Mouse (Mus musculus): ENCODE data around the gene Pgs1. TPM values are rescaled to one million over a fixed set of nuclear protein-coding genes. Genes with fewer than 3 reads are reported as not detected.

Gene Pgs1
- polyA plus RNA-seq, 1 experiment from 2014 or later = 43.1 TPM

- DNase-seq (ENCODE audit: low spot score) (peak; percentile 22), ATAC-seq (no peak)
Observed at GRCm38 (mm10) chr11:118058872-118059271, 72.8 kb downstream of the Pgs1 start.

DNA sequence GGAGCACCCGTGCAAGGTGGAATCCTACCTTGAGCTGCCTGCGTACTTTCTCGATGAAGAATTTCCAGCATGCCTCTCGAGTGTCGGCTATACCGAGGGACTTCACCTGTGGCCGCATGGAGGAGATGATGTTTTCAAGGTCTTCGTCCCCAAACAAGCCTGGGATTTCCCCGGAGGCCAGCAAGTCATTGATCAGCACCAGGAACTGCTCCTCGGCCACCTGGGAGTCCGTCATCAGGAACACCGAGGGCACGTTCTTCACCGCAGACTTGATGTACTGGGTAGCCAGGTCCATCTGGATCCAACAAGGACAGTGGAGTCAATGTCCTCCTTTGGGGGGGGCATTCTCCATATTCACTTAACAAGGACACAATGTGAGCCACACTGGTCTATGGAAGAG, 73.9 kb downstream of the Pgs1 start:
- Histone ChIP-seq H3K27me3 (replicated peaks; ENCODE audit: control insufficient read depth, insufficient read depth, low read length) (no peaks in the 10 kb centered on the region), H3K9me3 (replicated peaks; ENCODE audit: control insufficient read depth, low read length) (no peaks in the 10 kb centered on the region), H3K4me3 (ENCODE audit: low read depth, low read length) (no peak overlapping the region), H3K27ac (ENCODE audit: low read depth, low read length) (no peak overlapping the region), H3K4me2 (ENCODE audit: low read length) (no peak overlapping the region), H3K36me3 (ENCODE audit: control insufficient read depth, insufficient read depth, low read length) (no peaks in the 10 kb centered on the region), H3K4me1 (ENCODE audit: control insufficient read depth, insufficient read depth, low read length) (no peaks in the 10 kb centered on the region), H3K9ac (ENCODE audit: low read length) (no peak overlapping the region)
- ATAC-seq (no peak), DNase-seq (ENCODE audit: low spot score) (no peak)
- 89% methylated on average over 14 of the region's 14 CpGs for WGBS

More at GRCm38 (mm10) chr11:118058872-118059271, 72.8 kb downstream of the Pgs1 start:
- Histone ChIP-seq H3K4me1 (ENCODE audit: control insufficient read depth, insufficient read depth, low read length) (no peaks in the 10 kb centered on the region), H3K36me3 (ENCODE audit: control insufficient read depth, insufficient read depth, low read length) (no peaks in the 10 kb centered on the region), H3K9ac (ENCODE audit: low read length) (no peak overlapping the region), H3K4me3 (ENCODE audit: low read depth, low read length) (no peak overlapping the region), H3K27ac (ENCODE audit: low read depth, low read length) (no peak overlapping the region), H3K9me3 (replicated peaks; ENCODE audit: control insufficient read depth, low read length) (no peaks in the 10 kb centered on the region), H3K4me2 (ENCODE audit: low read length) (no peak overlapping the region), H3K27me3 (replicated peaks; ENCODE audit: control insufficient read depth, insufficient read depth, low read length) (no peaks in the 10 kb centered on the region)
- 54% methylated on average over 10 of the region's 10 CpGs for WGBS

DNA sequence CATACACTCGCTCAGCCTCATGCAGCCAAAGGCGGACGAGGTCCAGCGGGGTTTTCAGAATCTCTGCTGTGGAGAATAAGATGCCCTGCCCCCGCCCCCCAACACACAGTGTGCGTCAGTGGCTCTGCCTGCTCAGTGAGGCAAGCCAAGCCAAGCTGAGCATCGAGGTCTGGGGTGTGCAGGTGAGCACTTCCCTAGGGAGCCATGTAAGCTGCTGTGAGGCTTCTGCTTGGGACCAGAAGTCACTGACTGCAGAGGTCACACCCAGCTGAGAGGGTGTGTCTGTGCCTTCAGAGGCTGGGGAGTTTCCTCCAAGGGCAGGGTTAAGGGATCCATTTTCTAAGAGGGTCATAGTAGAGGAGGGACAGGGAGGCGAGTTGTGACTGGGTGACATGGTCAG, 81.5 kb downstream of the Pgs1 start:
- Histone ChIP-seq H3K9ac (ENCODE audit: low read length) (no peak overlapping the region), H3K9me3 (replicated peaks; ENCODE audit: control insufficient read depth, low read length) (no peaks in the 10 kb centered on the region), H3K36me3 (ENCODE audit: control insufficient read depth, insufficient read depth, low read length) (no peaks in the 10 kb centered on the region), H3K4me2 (ENCODE audit: low read length) (no peak overlapping the region), H3K27ac (ENCODE audit: low read depth, low read length) (no peak overlapping the region), H3K4me3 (ENCODE audit: low read depth, low read length) (no peak overlapping the region), H3K27me3 (replicated peaks; ENCODE audit: control insufficient read depth, insufficient read depth, low read length) (no peaks in the 10 kb centered on the region), H3K4me1 (ENCODE audit: control insufficient read depth, insufficient read depth, low read length) (no peaks in the 10 kb centered on the region)
- no peak for ATAC-seq
- no peak for DNase-seq (ENCODE audit: low spot score)
- WGBS = 74% methylated on average over 8 of the region's 8 CpGs

GRCm38 (mm10) chr11:118068812-118069332, 82.8 kb downstream of the Pgs1 start:
- no peak for ATAC-seq
- H3K4me3 ChIP-seq (ENCODE audit: low read depth, low read length) = no peak overlapping the region
- no peak overlapping the region for H3K4me2 ChIP-seq (ENCODE audit: low read length)
- 83% methylated on average over 16 of the region's 16 CpGs for WGBS
- no peaks in the 10 kb centered on the region for H3K36me3 ChIP-seq (ENCODE audit: control insufficient read depth, insufficient read depth, low read length)
- no peaks in the 10 kb centered on the region for H3K9me3 ChIP-seq (replicated peaks; ENCODE audit: control insufficient read depth, low read length)
- no peak overlapping the region for H3K27ac ChIP-seq (ENCODE audit: low read depth, low read length)
- H3K27me3 ChIP-seq (replicated peaks; ENCODE audit: control insufficient read depth, insufficient read depth, low read length) = no peaks in the 10 kb centered on the region
- no peak overlapping the region for H3K9ac ChIP-seq (ENCODE audit: low read length)
- DNase-seq (ENCODE audit: low spot score) = no peak
- H3K4me1 ChIP-seq (ENCODE audit: control insufficient read depth, insufficient read depth, low read length) = no peaks in the 10 kb centered on the region

DNA sequence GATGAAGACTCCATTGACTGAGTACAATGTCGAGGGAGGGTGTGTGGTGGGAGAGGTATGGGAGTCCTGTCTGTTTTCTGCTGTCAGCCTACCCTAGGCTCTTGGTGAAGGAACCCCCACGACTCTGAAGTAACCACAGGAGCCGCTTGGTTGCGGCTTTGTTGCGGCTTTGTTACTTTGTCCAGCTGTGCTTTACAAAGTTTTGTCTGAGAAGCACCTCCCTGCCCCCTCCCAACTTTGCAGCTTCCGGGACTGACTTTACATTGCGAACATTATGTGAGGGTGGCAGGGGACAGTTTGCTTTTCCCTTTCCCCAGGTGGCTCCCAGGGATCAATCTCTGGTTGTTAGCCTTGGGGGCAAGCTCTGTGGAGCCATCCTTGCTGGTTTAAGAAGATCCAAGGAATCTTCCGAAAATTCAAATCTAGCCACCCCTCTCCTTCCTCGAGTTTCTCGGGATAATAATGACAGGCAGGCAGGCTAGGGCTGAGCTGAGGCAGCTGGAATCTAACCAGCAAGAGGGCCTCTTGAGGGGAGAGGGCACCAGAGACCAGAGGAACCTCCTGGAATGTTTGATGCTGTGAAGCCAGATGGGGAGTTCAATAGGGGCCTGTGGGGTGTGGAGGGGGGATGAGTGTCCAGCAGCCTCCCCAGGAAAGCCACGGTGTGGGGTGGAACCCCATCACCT, 85.3 kb downstream of the Pgs1 start:
- no peak overlapping the region for H3K27ac ChIP-seq (ENCODE audit: low read depth, low read length)
- DNase-seq (ENCODE audit: low spot score) (no peak), ATAC-seq (no peak)
- no peak overlapping the region for H3K9ac ChIP-seq (ENCODE audit: low read length)
- no peaks in the 10 kb centered on the region for H3K27me3 ChIP-seq (replicated peaks; ENCODE audit: control insufficient read depth, insufficient read depth, low read length)
- no peak overlapping the region for H3K4me2 ChIP-seq (ENCODE audit: low read length)
- no peak overlapping the region for H3K4me3 ChIP-seq (ENCODE audit: low read depth, low read length)
- H3K9me3 ChIP-seq (replicated peaks; ENCODE audit: control insufficient read depth, low read length) = no peaks in the 10 kb centered on the region
- H3K4me1 ChIP-seq (ENCODE audit: control insufficient read depth, insufficient read depth, low read length) = no peaks in the 10 kb centered on the region
- WGBS = 35% methylated on average over 11 of the region's 11 CpGs
- no peaks in the 10 kb centered on the region for H3K36me3 ChIP-seq (ENCODE audit: control insufficient read depth, insufficient read depth, low read length)

Small RNA genes within 50 kb of the gene (microRNA-seq; reads per million reads assigned to microRNA genes)
- gene Mir6933 = not detected

Other genes with a start within 250 kb of the Pgs1 start
- 0.29 and 0.68 TPM in 2 replicates for gene Tmc8, start 204.2 kb upstream of the Pgs1 start, polyA plus RNA-seq (2014; fragmentation: Nextera tagmentation; extraction: Ambion mirVana)
- gene Tmc6, start 204.1 kb upstream of the Pgs1 start, polyA plus RNA-seq (2014; fragmentation: Nextera tagmentation; extraction: Ambion mirVana) = 1.7 and 2.6 TPM in 2 replicates
- not detected in 2 replicates for gene 6030468B19Rik, start 188.6 kb upstream of the Pgs1 start, polyA plus RNA-seq (2014; fragmentation: Nextera tagmentation; extraction: Ambion mirVana)
- gene Gm20708, start 176.6 kb upstream of the Pgs1 start, polyA plus RNA-seq (2014; fragmentation: Nextera tagmentation; extraction: Ambion mirVana) = 0.41 and 1.3 TPM in 2 replicates
- gene Syngr2, start 176.6 kb upstream of the Pgs1 start, polyA plus RNA-seq (2014; fragmentation: Nextera tagmentation; extraction: Ambion mirVana) = 19.2 and 20.7 TPM in 2 replicates
- gene Afmid, start 160.4 kb upstream of the Pgs1 start, polyA plus RNA-seq (2014; fragmentation: Nextera tagmentation; extraction: Ambion mirVana) = 4.4 and 5.7 TPM in 2 replicates
- 44.9 and 67.8 TPM in 2 replicates for gene Tk1, start 160.2 kb upstream of the Pgs1 start, polyA plus RNA-seq (2014; fragmentation: Nextera tagmentation; extraction: Ambion mirVana)
- gene Birc5, start 137.0 kb upstream of the Pgs1 start, polyA plus RNA-seq (2014; fragmentation: Nextera tagmentation; extraction: Ambion mirVana) = 106 and 145 TPM in 2 replicates
- not detected in 2 replicates for gene Tmem235, start 125.5 kb upstream of the Pgs1 start, polyA plus RNA-seq (2014; fragmentation: Nextera tagmentation; extraction: Ambion mirVana)
- gene Tha1, start 112.8 kb upstream of the Pgs1 start, polyA plus RNA-seq (2014; fragmentation: Nextera tagmentation; extraction: Ambion mirVana) = 3.3 and 3.4 TPM in 2 replicates
- 8.1 and 8.7 TPM in 2 replicates for gene Socs3, start 16.2 kb upstream of the Pgs1 start, polyA plus RNA-seq (2014; fragmentation: Nextera tagmentation; extraction: Ambion mirVana)
- 0.08 and 0.14 TPM in 2 replicates for gene Dnah17, start 144.3 kb downstream of the Pgs1 start, polyA plus RNA-seq (2014; fragmentation: Nextera tagmentation; extraction: Ambion mirVana)